Mouse (Mus musculus): ENCODE data around the gene Atp2a2. TPM values are rescaled to one million over a fixed set of nuclear protein-coding genes. Genes with fewer than 3 reads are reported as not detected.

Atp2a2 gene
- polyA plus RNA-seq, 1 experiment from 2014 or later, result 26.1 TPM

- no peak overlapping the region for H3K9ac ChIP-seq (ENCODE audit: low read depth, low read length)
- 88% methylated on average over 19 of the region's 19 CpGs for WGBS
These were observed 92.1 kb downstream of the Atp2a2 start for GRCm38 (mm10) chr5:122409692-122410645.

GRCm38 (mm10) chr5:122405537-122405936 is 96.5 kb downstream of the Atp2a2 start:
- ATAC-seq, result no peak
- H3K27ac ChIP-seq (ENCODE audit: low read depth, low read length), result no peak overlapping the region
- 90% methylated on average over 10 of the region's 10 CpGs for WGBS
- TF ChIP-seq CTCF (IDR thresholded peaks at IDR 0.05; ENCODE audit: low read depth), result no peak
- H3K4me3 ChIP-seq (ENCODE audit: low read depth, low read length), result no peak overlapping the region
- H3K36me3 ChIP-seq (ENCODE audit: control insufficient read depth, insufficient read depth), result peaks cover 57% of the 10 kb centered on the region
- H3K9ac ChIP-seq (ENCODE audit: low read depth, low read length), result no peak overlapping the region
- no peaks in the 10 kb centered on the region for H3K4me1 ChIP-seq (replicated peaks; ENCODE audit: control insufficient read depth, insufficient read depth, low read length)
- H3K9me3 ChIP-seq (ENCODE audit: control insufficient read depth), result no peaks in the 10 kb centered on the region
- H3K27me3 ChIP-seq (replicated peaks; ENCODE audit: control insufficient read depth, insufficient read depth, low read length), result no peaks in the 10 kb centered on the region
- no peak overlapping the region for H3K4me2 ChIP-seq (replicated peaks; ENCODE audit: low read depth)

More at GRCm38 (mm10) chr5:122409692-122410645, 92.1 kb downstream of the Atp2a2 start:
- H3K9me3 ChIP-seq (ENCODE audit: control insufficient read depth), result no peaks in the 10 kb centered on the region
- H3K4me1 ChIP-seq (replicated peaks; ENCODE audit: control insufficient read depth, insufficient read depth, low read length), result no peaks in the 10 kb centered on the region
- H3K27me3 ChIP-seq (replicated peaks; ENCODE audit: control insufficient read depth, insufficient read depth, low read length), result no peaks in the 10 kb centered on the region
- no peak overlapping the region for H3K27ac ChIP-seq (ENCODE audit: low read depth, low read length)
- no peak for ATAC-seq
- TF ChIP-seq CTCF (IDR thresholded peaks at IDR 0.05; ENCODE audit: low read depth), result peak; percentile 36
- H3K4me2 ChIP-seq (replicated peaks; ENCODE audit: low read depth), result no peak overlapping the region
- no peak overlapping the region for H3K4me3 ChIP-seq (ENCODE audit: low read depth, low read length)
- H3K36me3 ChIP-seq (ENCODE audit: control insufficient read depth, insufficient read depth), result peaks cover 23% of the 10 kb centered on the region

Other genes starting within 250 kb of the Atp2a2 start
- 1.6 and 1.9 TPM in 2 replicates for gene Tctn1, start 237.8 kb downstream of the Atp2a2 start, polyA plus RNA-seq (2015; fragmentation: Nextera tagmentation; extraction: Ambion mirVana)
- 13.0 and 13.6 TPM in 2 replicates for gene Pptc7, start 217.9 kb downstream of the Atp2a2 start, polyA plus RNA-seq (2015; fragmentation: Nextera tagmentation; extraction: Ambion mirVana)
- 4.6 and 4.9 TPM in 2 replicates for gene Rad9b, start 148.0 kb downstream of the Atp2a2 start, polyA plus RNA-seq (2015; fragmentation: Nextera tagmentation; extraction: Ambion mirVana)
- gene Vps29, start 147.9 kb downstream of the Atp2a2 start, polyA plus RNA-seq (2015; fragmentation: Nextera tagmentation; extraction: Ambion mirVana), result 333 and 338 TPM in 2 replicates
- 34.1 and 37.3 TPM in 2 replicates for gene Gpn3, start 130.3 kb downstream of the Atp2a2 start, polyA plus RNA-seq (2015; fragmentation: Nextera tagmentation; extraction: Ambion mirVana)
- gene Fam216a, start 129.9 kb downstream of the Atp2a2 start, polyA plus RNA-seq (2015; fragmentation: Nextera tagmentation; extraction: Ambion mirVana), result 15.1 and 15.9 TPM in 2 replicates
- 166 and 171 TPM in 2 replicates for gene Arpc3, start 110.3 kb downstream of the Atp2a2 start, polyA plus RNA-seq (2015; fragmentation: Nextera tagmentation; extraction: Ambion mirVana)
- gene Anapc7, start 80.5 kb downstream of the Atp2a2 start, polyA plus RNA-seq (2015; fragmentation: Nextera tagmentation; extraction: Ambion mirVana), result 22.5 and 22.8 TPM in 2 replicates
- gene Ift81, start 112.3 kb upstream of the Atp2a2 start, polyA plus RNA-seq (2015; fragmentation: Nextera tagmentation; extraction: Ambion mirVana), result 10.2 and 11.7 TPM in 2 replicates
- 1.6 and 2.7 TPM in 2 replicates for gene P2rx7, start 141.7 kb upstream of the Atp2a2 start, polyA plus RNA-seq (2015; fragmentation: Nextera tagmentation; extraction: Ambion mirVana)
- gene P2rx4, start 205.3 kb upstream of the Atp2a2 start, polyA plus RNA-seq (2015; fragmentation: Nextera tagmentation; extraction: Ambion mirVana), result 90.3 and 104 TPM in 2 replicates